Mouse (Mus musculus): Measurements from ENCODE around the gene Cdk8.

DNA sequence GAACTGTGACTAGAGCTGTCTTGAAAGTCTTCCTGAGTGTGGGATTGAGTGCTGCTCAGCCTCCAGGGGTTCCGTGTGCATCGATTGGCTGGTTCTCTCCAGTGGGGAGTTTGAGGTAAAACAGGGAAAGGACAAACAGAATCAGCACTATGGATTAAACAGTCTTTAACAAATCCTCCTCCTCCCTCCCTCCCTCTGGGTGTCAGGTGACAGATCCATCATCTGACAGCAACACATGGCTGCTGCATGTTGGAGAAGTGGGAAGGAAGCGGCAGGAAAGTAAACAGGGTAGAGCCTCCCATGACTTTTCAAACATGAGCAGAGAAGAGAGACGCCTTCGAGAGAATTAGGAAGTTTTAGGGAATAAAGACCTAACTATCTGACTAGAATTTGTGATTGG is 59.4 kb downstream of the Cdk8 start:
- TF ChIP-seq CTCF (conservative IDR thresholded peaks at IDR 0.05; ENCODE audit: low read length) (no peak), POU5F1 (IDR thresholded peaks at IDR 0.05; ENCODE audit: borderline replicate concordance, low read length) (no peak)
